Comparison of ENCODE assay signal across 8 mouse cellular contexts in genomic region chr11:121053536-121053935, GRCm38 (mm10). TPM values are rescaled to one million over a fixed set of nuclear protein-coding genes. Genes with fewer than 3 reads are reported as not detected.
DNase-seq lines count a peak whose midpoint lies in the region; ATAC-seq and TF ChIP-seq lines count a peak whose summit lies in the region.

No protein-coding gene starts in this region.

- no peak overlapping the region for H3K27ac ChIP-seq in small intestine, adult 2 months (ENCODE audit: insufficient read depth, low read depth, low read length)

- peaks cover 8% of the 10 kb centered on the region; the same call in 1 of the 2 replicates for H3K36me3 ChIP-seq in small intestine, adult 2 months (ENCODE audit: control insufficient read depth, insufficient read depth, low read length)

- peak; percentile 91 for TF ChIP-seq CTCF in brain, embryonic 14.5 days (IDR thresholded peaks at IDR 0.05; ENCODE audit: borderline replicate concordance, extremely low read depth, insufficient read depth, insufficient read length)
- TF ChIP-seq CTCF in small intestine, adult 2 months (IDR thresholded peaks at IDR 0.05; ENCODE audit: extremely low read depth, insufficient read length, insufficient replicate concordance, low read depth, low read length), result peak; percentile 89; the same call in 1 of the 2 replicates

- H3K4me3 ChIP-seq in small intestine, adult 2 months (ENCODE audit: low read depth, low read length), result no peak overlapping the region

- 20% methylated on average over 8 of the region's 8 CpGs for WGBS in small intestine, adult 2 months

- TF ChIP-seq POLR2A in brain, embryonic 14.5 days (IDR thresholded peaks at IDR 0.05; ENCODE audit: borderline replicate concordance, extremely low read depth, insufficient read depth, insufficient read length, poor library complexity, severe bottlenecking), result no peak
- TF ChIP-seq POLR2A in small intestine, adult 2 months (IDR thresholded peaks at IDR 0.05; ENCODE audit: low read depth, low read length), result no peak

- ATAC-seq in erythroblast, adult 5-6 weeks (replicated peaks; ENCODE audit: low FRiP score, poor library complexity, severe bottlenecking), result peak; percentile 88

- no peaks in the 10 kb centered on the region for H3K27me3 ChIP-seq in small intestine, adult 2 months (ENCODE audit: control insufficient read depth, insufficient read depth, low read length)

- DNase-seq in MN1 (ENCODE audit: low spot score), result peak; percentile 88
- DNase-seq in brain, embryonic 14.5 days (ENCODE audit: low read depth), result peak; percentile 89
- DNase-seq in heart, postnatal 10 days, result peak; percentile 87 to 93
- DNase-seq in layer of hippocampus, adult 9-10 months (ENCODE audit: low spot score), result peak; percentile 65
- DNase-seq in lung, postnatal 25 days (ENCODE audit: low spot score), result peak; percentile 79
- peak; percentile 76 for DNase-seq in yolk sac, embryonic 10.5 days (ENCODE audit: low spot score)

- intact Hi-C loops in heart, postnatal 10 days (cut with DNase I), result no loop called here

- peaks cover 36% of the 10 kb centered on the region for H3K4me1 ChIP-seq in small intestine, adult 2 months (ENCODE audit: control insufficient read depth, insufficient read depth, insufficient read length, low read length)

RNA-seq across cellular contexts. Expression of gene Sectm1b, which starts 9.8 kb away (rescaled TPM):
- not detected in 2 replicates for polyA plus RNA-seq in brain, embryonic 14.5 days (2012; rRNA removed)
- total RNA-seq in erythroblast, adult 5-6 weeks (2015; ENCODE audit: low replicate concordance), result not detected in 2 replicates
- total RNA-seq in erythroblast, adult 5-6 weeks (2017; ENCODE audit: low replicate concordance), result not detected in 2 replicates
- total RNA-seq in heart, postnatal 10 days (2021), result not detected
- 152 and 325 TPM in 2 replicates for polyA plus RNA-seq in small intestine, adult 2 months (2012; rRNA removed)

RNA-seq across cellular contexts. Expression of gene Cd7, which starts 14.3 kb away (rescaled TPM):
- 0.08 TPM in 1 of 2 replicates, not detected in the other for polyA plus RNA-seq in brain, embryonic 14.5 days (2012; rRNA removed)
- 5.9 TPM in 1 of 2 replicates, not detected in the other for total RNA-seq in erythroblast, adult 5-6 weeks (2015; ENCODE audit: low replicate concordance)
- 4.8 TPM in 1 of 2 replicates, not detected in the other for total RNA-seq in erythroblast, adult 5-6 weeks (2017; ENCODE audit: low replicate concordance)
- under 1 TPM in 1 of 2 experiments, not detected in 1; 0.26 TPM for total RNA-seq in heart, postnatal 10 days (2021)
- 41.0 and 57.7 TPM in 2 replicates for polyA plus RNA-seq in small intestine, adult 2 months (2012; rRNA removed)

RNA-seq across cellular contexts. Expression of gene Sectm1a, which starts 27.5 kb away (rescaled TPM):
- 0.19 TPM in 1 of 2 replicates, not detected in the other for polyA plus RNA-seq in brain, embryonic 14.5 days (2012; rRNA removed)
- not detected in 2 replicates for total RNA-seq in erythroblast, adult 5-6 weeks (2015; ENCODE audit: low replicate concordance)
- total RNA-seq in erythroblast, adult 5-6 weeks (2017; ENCODE audit: low replicate concordance), result not detected in 2 replicates
- not detected for total RNA-seq in heart, postnatal 10 days (2021)
- 1.4 and 4.1 TPM in 2 replicates for polyA plus RNA-seq in small intestine, adult 2 months (2012; rRNA removed)
